Mouse (Mus musculus) MEL (cell line): ENCODE measurements around the gene Pde8a. TPM values are rescaled to one million over a fixed set of nuclear protein-coding genes. Genes with fewer than 3 reads are reported as not detected.

Experiments
- DNase-seq: peaks from one replicate; pipeline ENCODE4 v3.0.0; 2011; ENCODE audit warnings: low read depth, low spot score
- H3K27ac ChIP-seq: 2 replicates; pipeline ENCODE4 v1.5.1; 2012; ENCODE audit warnings: low read depth, mild to moderate bottlenecking, control low read depth, low read length, moderate library complexity; ENCODE audit not compliant: control insufficient read depth
- H3K27me3 ChIP-seq, 2 experiments: fragments of 150-350 bp in 1 of 2; sonication (generic) in 1 of 2; 2 replicates each; pipeline ENCODE4 v1.6.1; 2012; ENCODE audit warnings: low read length in 2 of 2, mild to moderate bottlenecking in 2 of 2, improper control_type of control experiment in 1 of 2, moderate library complexity in 1 of 2; ENCODE audit not compliant: insufficient read depth in 2 of 2, control insufficient read depth in 1 of 2
- H3K36me3 ChIP-seq, 2 experiments: 2 replicates each; pipeline ENCODE4 v1.6.1; 2012 to 2014; ENCODE audit warnings: low read length in 2 of 2, improper control_type of control experiment in 1 of 2, inconsistent platforms in 1 of 2, mild to moderate bottlenecking in 1 of 2; ENCODE audit not compliant: insufficient read depth in 2 of 2, control insufficient read depth in 1 of 2
- H3K4me1 ChIP-seq, 2 experiments: fragments of 150-350 bp in 1 of 2; sonication (generic) in 1 of 2; 2 replicates each; pipeline ENCODE4 v1.6.1; 2012; ENCODE audit warnings: low read length in 2 of 2, improper control_type of control experiment in 1 of 2, mild to moderate bottlenecking in 1 of 2; ENCODE audit not compliant: insufficient read depth in 2 of 2, control insufficient read depth in 1 of 2
- H3K4me3 ChIP-seq, 2 experiments: fragments of 150-350 bp in 1 of 2; sonication (generic) in 1 of 2; 2 replicates each; pipeline ENCODE4 v1.5.1; 2012; ENCODE audit warnings: low read depth in 2 of 2, low read length in 2 of 2, mild to moderate bottlenecking in 2 of 2, moderate library complexity in 2 of 2, control low read depth in 1 of 2, improper control_type of control experiment in 1 of 2; ENCODE audit not compliant: control insufficient read depth in 1 of 2, insufficient read depth in 1 of 2
- H3K79me2 ChIP-seq: 2 replicates; pipeline ENCODE4 v1.6.1; 2012; ENCODE audit warnings: mild to moderate bottlenecking, low read length, moderate library complexity; ENCODE audit not compliant: control insufficient read depth, poor library complexity, insufficient read depth
- H3K9ac ChIP-seq: 2 replicates; pipeline ENCODE4 v1.6.1; 2012; ENCODE audit warnings: low read depth, mild to moderate bottlenecking, control low read depth, low read length, moderate library complexity; ENCODE audit not compliant: control insufficient read depth, poor library complexity, severe bottlenecking
- H3K9me3 ChIP-seq: fragments of 150-350 bp; sonication (generic); replicated peaks from 2 replicates; pipeline ENCODE4 v1.6.1; 2012; ENCODE audit warnings: mild to moderate bottlenecking, low read length, improper control_type of control experiment, moderate library complexity; ENCODE audit not compliant: insufficient read depth
- BHLHE40 ChIP-seq: IDR thresholded peaks from 2 replicates; pipeline ENCODE4 v1.6.1; 2012; ENCODE audit warnings: low read depth, mild to moderate bottlenecking, inconsistent platforms, low read length, improper control_type of control experiment, borderline replicate concordance
- EP300 ChIP-seq, 2 experiments: IDR thresholded peaks; 2 replicates each; pipeline ENCODE4 v1.6.1; 2011; ENCODE audit warnings: improper control_type of control experiment in 2 of 2, low read length in 2 of 2, low read depth in 1 of 2, mild to moderate bottlenecking in 1 of 2
- ETS1 ChIP-seq: IDR thresholded peaks from 2 replicates; pipeline ENCODE4 v1.6.1; 2012; ENCODE audit warnings: low read depth, mild to moderate bottlenecking, inconsistent platforms, low read length, improper control_type of control experiment, moderate library complexity
- GATA1 ChIP-seq: IDR thresholded peaks from 2 replicates; pipeline ENCODE4 v1.6.1; 2011; ENCODE audit warnings: low read depth, low read length, improper control_type of control experiment
- HCFC1 ChIP-seq: IDR thresholded peaks from 2 replicates; pipeline ENCODE4 v1.6.1; 2012; ENCODE audit warnings: low read depth, mild to moderate bottlenecking, inconsistent platforms, low read length, improper control_type of control experiment, moderate library complexity
- JUND ChIP-seq: IDR thresholded peaks from 2 replicates; pipeline ENCODE4 v1.6.1; 2011; ENCODE audit warnings: low read depth, mild to moderate bottlenecking, improper control_type of control experiment, low read length
- MAX ChIP-seq: IDR thresholded peaks from 2 replicates; pipeline ENCODE4 v1.6.1; 2011; ENCODE audit warnings: low read length, improper control_type of control experiment
- MXI1 ChIP-seq: IDR thresholded peaks from 2 replicates; pipeline ENCODE4 v1.6.1; 2011; ENCODE audit warnings: mild to moderate bottlenecking, low read depth, low read length, improper control_type of control experiment
- MYC ChIP-seq: IDR thresholded peaks from 2 replicates; pipeline ENCODE4 v1.6.1; 2011; ENCODE audit warnings: low read depth, mild to moderate bottlenecking, low read length, improper control_type of control experiment, moderate library complexity
- NELFE ChIP-seq: IDR thresholded peaks from 2 replicates; pipeline ENCODE4 v1.6.1; 2011; ENCODE audit warnings: low read depth, low read length, improper control_type of control experiment
- POLR2A ChIP-seq, 2 experiments: IDR thresholded peaks; 2 replicates each; pipeline ENCODE4 v1.6.1; 2011 to 2012; ENCODE audit warnings: low read length in 2 of 2, mild to moderate bottlenecking in 2 of 2, control low read depth in 1 of 2, improper control_type of control experiment in 1 of 2, low read depth in 1 of 2, moderate library complexity in 1 of 2; ENCODE audit not compliant: control insufficient read depth in 1 of 2, insufficient read depth in 1 of 2, poor library complexity in 1 of 2
- POLR2AphosphoS5 ChIP-seq: IDR thresholded peaks from 2 replicates; pipeline ENCODE4 v1.6.1; 2012; ENCODE audit warnings: low read depth, borderline replicate concordance, mild to moderate bottlenecking, inconsistent platforms, low read length, moderate library complexity, mixed read lengths
- RAD21 ChIP-seq: IDR thresholded peaks from 2 replicates; pipeline ENCODE4 v1.6.1; 2011; ENCODE audit warnings: mild to moderate bottlenecking, low read depth, low read length, improper control_type of control experiment
- RCOR1 ChIP-seq: IDR thresholded peaks from 2 replicates; pipeline ENCODE4 v1.6.1; 2012; ENCODE audit warnings: low read depth, mild to moderate bottlenecking, inconsistent platforms, low read length, improper control_type of control experiment
- SIN3A ChIP-seq: IDR thresholded peaks from 2 replicates; pipeline ENCODE4 v1.6.1; 2012; ENCODE audit warnings: low read length, improper control_type of control experiment, inconsistent platforms
- SMC3 ChIP-seq: IDR thresholded peaks from 2 replicates; pipeline ENCODE4 v1.6.1; 2011; ENCODE audit warnings: low read depth, low read length, improper control_type of control experiment
- TBP ChIP-seq: IDR thresholded peaks from 2 replicates; pipeline ENCODE4 v1.8.0; 2011; ENCODE audit warnings: low read depth, low read length, improper control_type of control experiment
- UBTF ChIP-seq: IDR thresholded peaks from 2 replicates; pipeline ENCODE4 v1.6.1; 2012; ENCODE audit warnings: low read depth, mild to moderate bottlenecking, inconsistent platforms, low read length, improper control_type of control experiment, moderate library complexity, borderline replicate concordance; ENCODE audit not compliant: insufficient read depth
- ZKSCAN1 ChIP-seq: IDR thresholded peaks from 2 replicates; pipeline ENCODE4 v1.6.1; 2012; ENCODE audit warnings: low read depth, mild to moderate bottlenecking, inconsistent platforms, low read length, improper control_type of control experiment, moderate library complexity
- polyA plus RNA-seq, 2 experiments: library from polyadenylated mRNA; stranded (reverse) in 1 of 2; unstranded in 1 of 2; fragments of >175 nt in 1 of 2; fragments of >200 nt in 1 of 2; gene quantifications; 2 replicates each; pipeline versions ENCODE4 v1.2.1 to v1.2.4; 2012; ENCODE audit warnings: low replicate concordance in 2 of 2, low read depth in 1 of 2; ENCODE audit not compliant: insufficient read length in 2 of 2, insufficient read depth in 1 of 2, missing spikeins in 1 of 2
- total RNA-seq: library from RNA; depleted of rRNA; stranded (reverse); fragments of 300-350 nt; gene quantifications from 2 replicates; pipeline ENCODE4 v1.2.3, GENCODE M21; 2012

Pde8a gene
- total and polyA plus RNA-seq, 3 experiments: 0.11 TPM; not detected in 2

DNA sequence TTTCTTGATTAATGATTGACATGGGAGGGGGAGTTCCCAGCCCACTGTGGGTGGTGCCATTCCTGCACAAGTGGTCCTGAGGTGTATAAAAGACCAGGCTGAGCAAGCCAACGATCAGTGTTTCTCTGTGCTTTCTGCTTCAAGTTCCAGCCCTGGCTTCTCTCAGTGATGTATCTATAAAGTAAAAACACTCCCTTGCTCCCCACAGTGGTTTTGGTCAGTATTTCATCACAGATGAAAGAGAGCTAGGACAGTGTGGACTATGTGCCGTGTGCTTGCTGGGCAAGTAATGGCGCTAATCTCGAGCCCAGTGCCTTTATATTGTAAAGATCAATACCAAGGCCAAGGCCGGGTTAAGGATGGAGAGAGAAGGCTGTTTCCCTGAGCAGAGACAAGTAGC lies 108.4 kb downstream of the Pde8a start:
- H3K27ac ChIP-seq: no peak overlapping the region
- no peaks in the 10 kb centered on the region for H3K9me3 ChIP-seq
- no peak overlapping the region for H3K9ac ChIP-seq
- H3K27me3 ChIP-seq: no peaks in the 10 kb centered on the region
- no peak overlapping the region for H3K4me3 ChIP-seq
- no peak for TF ChIP-seq EP300 (IDR thresholded peaks at IDR 0.05; ENCODE audit: low read depth in 1 of 2, low read length in 2 of 2)
- no peak for TF ChIP-seq JUND
- TF ChIP-seq RCOR1: no peak
- no peak; the same call in 1 of the 2 replicates for TF ChIP-seq SMC3
- TF ChIP-seq ZKSCAN1: no peak
- no peak for TF ChIP-seq UBTF
- TF ChIP-seq, all 39 proteins: peak for 0
- no peaks in the 10 kb centered on the region for H3K79me2 ChIP-seq
- no peaks in the 10 kb centered on the region for H3K4me1 ChIP-seq
- no peaks in the 10 kb centered on the region for H3K36me3 ChIP-seq
- DNase-seq: no peak

DNA sequence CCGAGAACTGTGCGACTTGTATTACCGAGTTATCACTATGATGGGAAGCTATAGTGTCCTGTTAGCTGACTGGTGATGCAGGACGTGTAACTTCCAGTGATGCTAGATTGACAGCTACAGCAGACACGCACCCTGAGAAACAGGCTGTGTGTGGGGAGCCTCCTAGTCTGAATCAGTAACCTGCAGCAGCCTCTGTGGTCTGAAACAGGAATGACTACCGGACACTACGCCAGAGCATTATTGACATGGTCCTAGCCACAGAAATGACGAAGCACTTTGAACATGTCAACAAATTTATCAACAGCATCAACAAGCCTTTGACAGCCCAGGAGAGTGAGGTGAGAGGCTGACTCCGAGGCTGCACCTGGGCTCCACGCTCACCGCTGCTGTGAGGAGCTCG lies 112.6 kb downstream of the Pde8a start:
- Histone ChIP-seq H3K9ac (no peak overlapping the region), H3K79me2 (no peaks in the 10 kb centered on the region), H3K27ac (no peak overlapping the region), H3K4me3 (no peak overlapping the region), H3K36me3 (no peaks in the 10 kb centered on the region)
- no peak for DNase-seq
- TF ChIP-seq MXI1: no peak
- TF ChIP-seq POLR2A (IDR thresholded peaks at IDR 0.05; ENCODE audit: control insufficient read depth in 1 of 2, insufficient read depth in 1 of 2, low read depth in 1 of 2, low read length in 2 of 2, poor library complexity in 1 of 2): no peak
- TF ChIP-seq UBTF: no peak
- no peak for TF ChIP-seq SMC3
- TF ChIP-seq TBP: no peak
- TF ChIP-seq GATA1: no peak
- no peak for TF ChIP-seq ETS1
- TF ChIP-seq HCFC1: no peak
- TF ChIP-seq JUND: no peak
- TF ChIP-seq SIN3A: no peak
- TF ChIP-seq BHLHE40: no peak
- no peak for TF ChIP-seq RAD21
- TF ChIP-seq MAX: no peak
- TF ChIP-seq NELFE: no peak
- TF ChIP-seq POLR2AphosphoS5: no peak
- TF ChIP-seq MYC: no peak
- TF ChIP-seq, all 39 proteins: peak for 0
- no peaks in the 10 kb centered on the region for H3K4me1 ChIP-seq
- H3K27me3 ChIP-seq: no peaks in the 10 kb centered on the region
- no peaks in the 10 kb centered on the region for H3K9me3 ChIP-seq
